Mouse (Mus musculus) cerebellum, postnatal 36 days (tissue): ENCODE measurements around the gene Dcdc2a.

ENCODE experiments used
- DNase-seq, 2 experiments: peaks; one replicate each; pipeline ENCODE4 v3.0.0; 2021 to 2022; ENCODE audit warnings: mixed read lengths in 2 of 2

The Dcdc2a gene

DNA sequence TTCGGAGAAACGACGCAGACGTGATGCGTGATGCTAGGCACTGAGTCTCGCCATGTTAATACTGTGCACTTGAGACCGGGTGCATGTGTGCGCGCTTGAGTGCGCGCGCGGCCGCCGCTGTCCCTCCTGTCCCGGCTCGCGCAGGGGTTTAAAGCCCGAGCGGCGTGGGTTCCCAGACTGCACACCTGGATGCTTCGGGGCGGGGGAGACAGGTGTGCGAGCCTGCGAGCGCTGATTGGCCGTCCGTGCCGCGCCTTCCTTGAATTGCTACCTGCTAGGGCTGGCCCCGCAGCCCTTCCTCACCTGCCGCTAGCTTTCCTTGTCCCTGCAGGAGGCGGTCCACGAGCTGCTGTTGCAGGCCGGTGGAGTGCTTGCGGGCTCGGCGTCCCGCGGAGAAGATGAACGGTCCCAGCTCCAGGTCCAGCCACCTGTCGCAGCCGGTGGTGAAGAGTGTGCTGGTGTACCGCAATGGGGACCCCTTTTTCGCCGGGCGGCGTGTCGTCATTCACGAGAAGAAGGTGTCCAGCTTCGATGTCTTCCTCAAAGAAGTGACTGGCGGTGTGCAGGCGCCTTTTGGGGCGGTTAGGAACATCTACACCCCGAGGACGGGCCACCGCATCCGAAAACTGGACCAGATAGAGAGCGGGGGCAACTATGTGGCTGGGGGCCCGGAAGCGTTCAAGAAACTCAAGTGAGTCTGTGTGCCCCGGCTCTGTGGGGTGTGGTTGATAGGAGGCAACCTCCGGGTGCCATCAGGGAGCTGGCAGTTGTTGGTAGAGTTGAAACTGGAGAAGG is at the start of gene Dcdc2a:
TSS of gene Dcdc2a (plus strand) at position 132 of the 795 bp plus-strand sequence.
- DNase-seq: peak; percentile 6 to 7

DNA sequence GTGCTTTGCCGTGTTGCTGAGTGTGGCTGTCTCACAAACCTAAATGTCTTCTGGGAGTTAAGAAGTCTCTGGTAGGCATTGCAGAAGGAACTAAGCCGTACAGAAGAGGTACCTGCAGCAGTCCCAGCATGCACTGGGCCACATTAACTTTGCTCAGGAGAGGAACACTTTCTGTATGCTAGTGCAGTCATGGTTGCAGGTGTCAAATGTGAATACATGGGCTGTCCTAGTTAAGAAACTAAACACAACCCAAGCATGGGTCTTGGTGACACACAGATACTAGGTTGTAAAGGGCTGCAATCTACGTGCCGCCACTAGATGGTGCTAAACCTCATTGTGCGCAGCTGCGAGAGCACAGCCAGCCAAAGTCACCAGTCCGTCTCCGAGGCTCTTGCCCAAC is 48.7 kb upstream of the Dcdc2a start:
- DNase-seq: peak; percentile 58 to 60

DNA sequence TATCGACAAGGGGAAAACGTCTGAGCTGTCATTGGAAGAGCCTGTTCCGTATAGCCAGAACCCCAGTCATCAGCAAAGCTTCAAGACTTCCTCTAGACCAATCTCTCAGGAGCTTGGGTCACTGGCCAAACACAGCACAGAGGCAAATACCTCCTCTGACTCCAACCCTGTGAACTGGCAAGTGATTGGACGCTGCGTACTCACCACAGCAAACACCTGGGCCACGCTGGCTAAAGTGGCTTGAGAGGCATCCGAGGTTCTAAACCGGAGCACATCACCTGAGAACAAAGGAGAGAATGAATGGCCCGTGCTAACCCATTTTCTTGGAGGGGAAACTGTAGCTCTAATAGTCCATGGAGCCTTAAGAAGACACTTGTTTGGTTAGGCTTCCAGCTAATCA is 37.5 kb upstream of the Dcdc2a start:
- no peak for DNase-seq

DNA sequence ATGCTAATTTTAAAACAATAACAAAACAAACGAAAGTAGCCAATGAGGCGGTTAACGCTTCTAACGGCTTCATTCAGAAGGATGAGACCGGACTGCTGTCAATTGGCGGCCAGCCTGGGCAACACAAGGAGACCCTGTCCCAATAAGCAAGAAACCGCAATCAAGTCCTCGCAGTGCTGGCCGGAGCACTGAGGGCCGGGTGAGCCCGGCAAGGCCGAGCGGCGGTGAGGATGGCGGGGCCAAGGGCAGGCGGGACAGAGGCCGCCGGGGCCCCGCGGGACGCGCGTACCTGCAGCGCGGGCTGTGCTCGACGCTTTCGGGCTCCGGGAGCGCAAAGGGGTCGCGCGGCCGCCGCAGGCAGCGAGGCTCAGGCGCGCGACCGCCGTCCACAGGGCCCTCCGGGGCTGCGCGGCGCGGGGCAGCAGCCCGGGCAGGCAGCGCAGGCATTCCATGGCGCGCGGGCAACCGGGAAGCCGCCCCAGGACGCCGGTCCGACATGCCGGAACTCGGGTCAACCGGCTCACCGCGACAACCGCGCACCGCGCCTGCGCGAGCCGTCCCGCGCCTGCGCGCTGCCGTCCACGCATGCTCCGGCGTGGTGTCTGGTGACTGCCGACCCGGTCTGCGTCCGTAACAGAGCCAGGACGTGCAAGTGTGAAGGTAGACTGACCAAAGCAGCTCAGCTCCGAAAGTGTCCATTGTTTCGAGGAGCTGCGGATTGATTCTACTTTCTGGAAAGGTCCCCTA is 35.8 kb upstream of the Dcdc2a start, which contains the start of gene Mrs2:
TSS of gene Mrs2 (minus strand) at position 587 of the 747 bp plus-strand sequence.
- peak; percentile 89 to 91 for DNase-seq

DNA sequence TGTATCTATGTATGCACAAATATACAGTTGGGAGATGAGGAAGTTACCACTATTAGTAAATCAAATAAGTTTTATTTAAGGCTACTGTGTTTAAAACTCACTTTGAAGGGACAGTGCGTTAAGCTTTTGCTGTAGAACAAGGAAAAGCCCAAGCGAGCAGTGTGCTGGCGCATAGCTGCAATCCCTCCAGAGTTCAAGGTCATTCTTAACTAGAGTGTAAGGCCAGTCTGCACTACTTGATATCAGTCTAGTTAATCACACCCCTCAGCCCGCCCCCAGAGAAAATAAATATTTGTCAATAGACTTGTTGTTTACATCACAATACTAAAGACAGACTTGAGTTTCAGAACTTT is 35.3 kb upstream of the Dcdc2a start:
- DNase-seq: no peak

DNA sequence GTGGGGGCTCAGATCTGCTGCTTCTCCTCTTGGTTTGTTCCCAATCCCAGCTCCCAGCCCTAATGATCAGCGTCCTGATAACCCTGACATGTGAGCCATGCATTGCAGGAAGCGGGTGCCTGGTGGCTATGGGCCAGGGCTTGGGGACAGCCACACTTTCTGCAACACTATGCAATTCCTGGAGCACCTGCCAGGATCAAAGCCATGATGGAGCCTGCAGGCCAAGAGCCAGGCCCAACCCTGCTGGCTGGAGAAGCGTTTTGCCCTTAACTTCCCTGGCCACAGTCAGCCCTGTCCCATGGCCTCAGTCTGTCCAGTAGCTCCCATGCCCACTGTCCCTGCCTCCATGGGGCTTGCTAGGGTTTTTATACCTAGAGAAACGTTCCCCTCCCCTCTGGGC is 33.4 kb upstream of the Dcdc2a start:
- DNase-seq: no peak

- no peak for DNase-seq
Observed at GRCm38 (mm10) chr13:25023129-25023528, 32.7 kb upstream of the Dcdc2a start.

DNA sequence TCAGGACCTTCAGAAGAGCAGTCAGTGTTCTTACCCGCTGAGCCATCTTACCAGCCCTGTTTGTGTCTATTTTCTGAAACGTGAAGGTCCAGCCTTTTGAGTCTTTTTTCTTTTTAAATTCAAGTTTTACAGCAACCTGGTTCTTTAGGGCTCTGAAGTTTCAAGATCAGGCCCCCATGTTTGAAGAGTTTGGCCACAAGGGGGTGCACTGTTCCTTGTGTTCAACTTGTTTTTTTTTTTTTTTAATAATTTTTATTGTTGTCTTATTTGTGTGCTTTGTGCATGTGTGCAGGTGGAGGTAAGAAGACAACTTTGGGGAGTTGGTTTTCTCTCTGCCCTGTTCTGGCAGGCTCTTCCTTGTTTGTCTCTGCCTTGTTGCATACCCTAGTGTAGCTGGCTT is 31.1 kb upstream of the Dcdc2a start:
- no peak for DNase-seq

GRCm38 (mm10) chr13:25026409-25027113 is 29.2 kb upstream of the Dcdc2a start:
- no peak for DNase-seq

DNA sequence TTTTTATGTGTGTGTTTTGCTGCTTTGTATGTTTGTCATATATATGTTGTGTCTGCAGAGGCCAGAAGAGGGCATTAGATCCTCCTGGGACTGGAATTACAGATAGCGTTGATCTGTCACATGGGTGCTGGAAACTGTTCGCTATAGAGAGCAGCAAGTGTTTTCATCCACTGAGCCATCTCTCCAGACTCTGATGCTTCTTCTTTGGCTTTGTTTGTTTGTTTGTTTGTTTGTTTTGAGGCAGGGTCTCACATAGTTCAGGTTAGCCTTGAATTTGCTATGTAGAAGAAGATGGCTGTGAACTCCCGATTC is 28.7 kb upstream of the Dcdc2a start:
- no peak for DNase-seq

DNA sequence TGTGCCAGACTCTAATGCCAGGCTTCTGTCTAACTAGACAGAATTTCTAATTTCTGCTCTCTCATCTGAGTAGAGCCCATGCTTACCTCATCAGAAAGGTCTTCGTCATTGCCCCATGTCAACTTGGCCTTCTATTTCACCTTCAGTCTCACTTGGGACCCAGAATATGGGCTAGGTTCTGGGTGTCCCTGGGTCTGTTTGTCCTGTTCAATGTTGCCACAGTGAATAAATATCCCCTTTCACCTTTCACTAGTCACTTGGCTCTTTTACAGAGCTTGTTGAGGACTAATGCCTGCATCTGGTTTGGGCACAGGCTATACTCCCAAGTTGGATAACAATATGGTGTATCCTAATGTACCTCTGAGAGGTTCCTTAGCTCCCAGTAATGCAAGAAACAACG is 16.3 kb upstream of the Dcdc2a start:
- DNase-seq: no peak

DNA sequence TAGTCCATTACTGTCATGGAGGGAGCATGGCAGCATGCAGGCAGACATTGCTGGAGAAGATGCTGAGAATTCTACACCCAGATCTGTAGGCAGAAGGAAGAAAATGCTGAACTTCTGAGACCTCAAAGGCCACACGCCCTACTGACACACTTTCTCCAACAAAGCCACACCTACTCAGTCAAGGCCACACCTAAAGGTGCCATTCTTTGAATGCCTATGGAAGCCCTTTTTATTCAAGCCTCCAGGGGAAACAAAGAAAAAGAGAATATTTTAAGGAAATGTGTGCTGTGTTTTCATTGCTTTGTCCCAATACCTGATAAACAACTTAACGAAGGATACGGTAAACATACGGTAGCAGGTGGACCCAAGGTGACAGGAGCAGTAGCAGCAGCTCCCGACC is 3.1 kb upstream of the Dcdc2a start:
- DNase-seq: no peak

DNA sequence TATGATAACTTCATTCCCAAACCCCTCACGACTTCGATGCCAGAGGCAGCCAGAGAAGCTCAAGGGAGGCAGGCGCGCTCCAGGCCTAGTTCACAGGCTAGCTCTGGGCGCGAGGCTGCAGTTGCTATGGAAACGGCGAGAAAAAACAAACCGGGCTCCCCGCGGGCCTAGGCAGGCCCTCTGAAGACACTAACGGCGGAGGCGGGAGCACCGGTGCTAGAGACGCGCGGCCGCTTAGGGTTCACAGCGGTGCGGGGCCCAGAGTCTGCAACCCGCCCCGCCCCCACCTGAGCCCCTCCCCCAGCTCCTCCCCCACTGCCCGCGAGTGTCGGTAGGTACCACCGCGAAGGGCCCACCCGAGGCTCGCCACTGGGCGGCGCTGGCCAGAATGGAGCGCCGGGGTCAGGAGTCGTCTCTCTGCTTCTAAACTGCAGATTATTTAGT is 671 bp upstream of the Dcdc2a start:
- DNase-seq: peak; percentile 36 to 41

DNA sequence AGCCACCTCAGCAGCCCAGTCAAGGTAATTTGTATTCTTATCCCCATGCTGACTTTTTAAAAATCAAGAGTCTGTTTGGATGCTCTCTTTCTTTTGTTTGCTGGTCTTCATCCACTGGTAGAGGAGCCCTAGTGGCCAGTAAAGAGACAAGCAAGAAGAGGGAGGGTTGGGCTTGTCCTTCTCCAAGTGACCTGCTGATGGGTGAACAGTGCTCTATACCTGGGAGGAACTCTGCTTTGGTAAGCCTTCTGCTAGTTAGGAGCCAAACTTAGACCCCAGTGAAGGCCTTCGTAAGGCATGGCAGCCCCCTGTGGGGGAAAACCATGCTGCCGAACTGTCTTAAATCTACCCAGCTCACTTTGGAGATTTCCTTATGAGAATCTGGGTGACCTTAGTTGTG is 10.9 kb downstream of the Dcdc2a start:
- no peak for DNase-seq

GRCm38 (mm10) chr13:25067183-25067582 is 11.4 kb downstream of the Dcdc2a start:
- DNase-seq: no peak

GRCm38 (mm10) chr13:25069765-25070164 is 14.0 kb downstream of the Dcdc2a start:
- no peak for DNase-seq

DNA sequence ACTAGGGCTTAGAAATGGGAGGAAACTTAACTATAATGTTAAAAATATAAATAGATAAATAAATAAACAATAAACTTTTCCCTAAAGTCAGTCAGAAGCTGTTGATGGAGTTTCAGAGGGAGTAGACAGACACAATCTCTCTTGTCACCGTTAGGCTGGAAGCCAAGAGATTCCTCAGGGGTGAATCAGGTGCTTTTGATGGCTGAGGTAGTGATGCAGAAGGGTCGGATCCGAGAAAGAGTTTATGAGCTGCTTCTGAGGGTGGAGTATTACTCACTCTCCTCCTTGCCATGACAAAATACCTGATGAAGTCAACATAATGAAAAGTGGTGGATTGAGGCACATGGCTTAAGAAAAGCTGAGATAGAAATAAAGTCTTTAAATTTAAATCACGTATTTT is 15.0 kb downstream of the Dcdc2a start:
- no peak for DNase-seq

DNA sequence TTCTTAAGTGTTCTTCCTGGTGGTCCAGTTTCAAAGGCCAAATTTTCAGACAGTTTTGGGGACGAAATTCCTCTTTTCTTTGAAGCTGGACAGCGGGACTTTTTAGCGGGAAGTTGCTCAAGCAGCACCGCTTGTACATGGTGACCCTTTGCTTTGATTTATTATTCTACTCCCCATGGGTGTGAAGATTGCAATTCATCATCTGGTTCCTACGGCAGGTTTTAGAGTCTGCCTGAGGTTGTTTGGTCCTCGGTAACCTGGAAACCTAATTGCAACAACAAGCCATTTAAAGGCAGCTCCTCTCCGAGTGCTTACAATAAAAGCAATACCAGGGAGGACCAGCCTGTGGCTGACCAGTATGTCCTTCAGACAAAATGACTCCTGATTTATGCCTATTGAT is 21.5 kb downstream of the Dcdc2a start:
- no peak for DNase-seq

DNA sequence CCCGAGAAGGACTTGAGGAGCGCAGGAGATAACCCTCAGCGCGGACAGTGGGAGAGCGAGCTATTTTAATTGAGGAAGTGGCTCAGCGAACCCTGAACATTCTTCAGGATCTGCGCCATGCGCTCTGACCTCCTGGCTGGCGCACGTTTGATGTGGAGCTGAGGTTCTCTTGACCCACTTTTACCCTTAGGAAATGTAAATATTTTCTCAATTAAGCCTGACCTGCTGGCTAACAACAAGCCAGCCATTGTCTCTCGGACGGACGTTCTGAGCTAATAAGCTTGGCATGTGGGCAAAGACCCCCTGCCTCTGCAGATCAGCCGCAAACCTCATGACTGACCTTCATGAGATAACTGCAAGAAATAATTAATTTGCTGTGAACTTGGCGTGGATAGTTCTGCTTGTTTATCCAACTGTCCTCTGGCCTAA is 27.4 kb downstream of the Dcdc2a start:
- no peak for DNase-seq

- no peak for DNase-seq
Observed at GRCm38 (mm10) chr13:25085147-25085546, 29.3 kb downstream of the Dcdc2a start.

DNA sequence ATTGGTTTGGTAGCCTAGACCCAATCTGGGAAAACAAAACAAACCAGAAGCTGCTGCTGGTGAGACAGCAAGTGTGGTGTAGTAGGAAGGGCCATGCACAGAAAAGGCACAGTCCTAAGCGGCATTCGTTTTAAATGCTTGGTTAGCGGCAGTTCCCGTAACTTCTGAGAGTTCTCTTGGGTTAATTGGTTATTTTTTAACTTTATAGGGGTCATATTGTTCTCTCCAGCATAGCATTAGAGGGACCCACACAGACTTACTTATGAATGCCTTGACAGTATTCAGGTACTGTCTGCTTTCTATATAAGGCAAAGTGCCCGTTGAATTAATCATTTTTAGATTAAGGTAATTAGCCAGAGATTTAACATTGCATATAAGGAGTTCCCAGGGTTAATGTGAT is 35.5 kb downstream of the Dcdc2a start:
- DNase-seq: no peak

GRCm38 (mm10) chr13:25093776-25094175 is 38.0 kb downstream of the Dcdc2a start:
- no peak for DNase-seq

GRCm38 (mm10) chr13:25094381-25094780 is 38.6 kb downstream of the Dcdc2a start:
- no peak for DNase-seq

GRCm38 (mm10) chr13:25097348-25097747 is 41.5 kb downstream of the Dcdc2a start:
- no peak for DNase-seq
